Mouse (Mus musculus): Measurements from ENCODE around the gene Frrs1.
"Not testable (repeated sequence)": the region's sequence is repeated elsewhere in the genome, so short reads cannot be mapped to it uniquely, and the experiment has no call there.

The Frrs1 gene

GRCm38 (mm10) chr3:116858941-116859685 is at the start of gene Frrs1:
Gene Frrs1, plus strand, starts transcription at chr3:116859464.
- DNase-seq (ENCODE audit: low spot score in 2 of 2): no peak

- DNase-seq (ENCODE audit: low spot score in 2 of 2): not testable (repeated sequence)
Measured at GRCm38 (mm10) chr3:116810351-116810750, 48.9 kb upstream of the Frrs1 start.

- no peak for DNase-seq (ENCODE audit: low spot score in 2 of 2)
Measured at GRCm38 (mm10) chr3:116812946-116813345, 46.3 kb upstream of the Frrs1 start.

GRCm38 (mm10) chr3:116815305-116815797 is 43.9 kb upstream of the Frrs1 start:
- DNase-seq (ENCODE audit: low spot score in 2 of 2): no peak

GRCm38 (mm10) chr3:116815916-116816315 is 43.3 kb upstream of the Frrs1 start:
- no peak for DNase-seq (ENCODE audit: low spot score in 2 of 2)

GRCm38 (mm10) chr3:116816674-116817215 is 42.5 kb upstream of the Frrs1 start:
- DNase-seq (ENCODE audit: low spot score in 2 of 2): no peak

- no peak for DNase-seq (ENCODE audit: low spot score in 2 of 2)
Measured at GRCm38 (mm10) chr3:116817231-116817630, 42.0 kb upstream of the Frrs1 start.

GRCm38 (mm10) chr3:116826471-116827215 is 32.6 kb upstream of the Frrs1 start:
- no peak for DNase-seq (ENCODE audit: low spot score in 2 of 2)

- DNase-seq (ENCODE audit: low spot score in 2 of 2): no peak
Measured at GRCm38 (mm10) chr3:116829274-116829920, 29.9 kb upstream of the Frrs1 start.

GRCm38 (mm10) chr3:116831324-116831723 is 27.9 kb upstream of the Frrs1 start:
- no peak for DNase-seq (ENCODE audit: low spot score in 2 of 2)

GRCm38 (mm10) chr3:116832526-116833310 is 26.5 kb upstream of the Frrs1 start:
- no peak for DNase-seq (ENCODE audit: low spot score in 2 of 2)

- no peak for DNase-seq (ENCODE audit: low spot score in 2 of 2)
Measured at GRCm38 (mm10) chr3:116833491-116833890, 25.8 kb upstream of the Frrs1 start.

GRCm38 (mm10) chr3:116834241-116834640 is 25.0 kb upstream of the Frrs1 start:
- DNase-seq (ENCODE audit: low spot score in 2 of 2): no peak

GRCm38 (mm10) chr3:116835350-116835749 is 23.9 kb upstream of the Frrs1 start:
- no peak for DNase-seq (ENCODE audit: low spot score in 2 of 2)

GRCm38 (mm10) chr3:116835770-116836680 is 23.2 kb upstream of the Frrs1 start:
- peak; percentile 76 to 85 for DNase-seq (ENCODE audit: low spot score in 2 of 2)

GRCm38 (mm10) chr3:116836681-116837475 is 22.4 kb upstream of the Frrs1 start:
- no peak for DNase-seq (ENCODE audit: low spot score in 2 of 2)

- DNase-seq (ENCODE audit: low spot score in 2 of 2): no peak
Measured at GRCm38 (mm10) chr3:116841311-116841710, 18.0 kb upstream of the Frrs1 start.

- DNase-seq (ENCODE audit: low spot score in 2 of 2): no peak
Measured at GRCm38 (mm10) chr3:116844880-116845579, 14.2 kb upstream of the Frrs1 start.

- no peak for DNase-seq (ENCODE audit: low spot score in 2 of 2)
Measured at GRCm38 (mm10) chr3:116846084-116846483, 13.2 kb upstream of the Frrs1 start.
